Mouse (Mus musculus): ENCODE results near the gene Spag8.

Spag8 gene

DNA sequence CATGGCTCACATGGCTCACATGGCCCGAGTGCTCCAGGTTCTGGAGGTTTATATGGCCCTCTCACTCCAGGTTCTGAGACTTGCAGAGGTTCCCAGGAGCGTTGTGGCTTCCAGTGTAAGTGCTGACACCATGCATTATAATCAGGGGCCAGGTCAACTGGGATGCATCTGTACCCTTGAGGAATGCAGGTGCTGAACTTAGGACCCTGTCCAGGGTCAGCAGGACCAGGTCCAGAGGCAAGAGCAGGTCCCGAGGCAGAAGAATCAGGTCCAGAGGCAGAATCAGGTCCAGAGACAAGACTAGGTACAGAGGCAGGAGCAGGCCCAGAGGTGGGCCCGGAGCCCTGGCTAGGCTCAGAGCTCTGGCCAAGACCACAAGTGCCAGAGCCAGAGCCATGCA lies 668 bp downstream of the Spag8 start:
- DNase-seq (ENCODE audit: low spot score): no peak

DNA sequence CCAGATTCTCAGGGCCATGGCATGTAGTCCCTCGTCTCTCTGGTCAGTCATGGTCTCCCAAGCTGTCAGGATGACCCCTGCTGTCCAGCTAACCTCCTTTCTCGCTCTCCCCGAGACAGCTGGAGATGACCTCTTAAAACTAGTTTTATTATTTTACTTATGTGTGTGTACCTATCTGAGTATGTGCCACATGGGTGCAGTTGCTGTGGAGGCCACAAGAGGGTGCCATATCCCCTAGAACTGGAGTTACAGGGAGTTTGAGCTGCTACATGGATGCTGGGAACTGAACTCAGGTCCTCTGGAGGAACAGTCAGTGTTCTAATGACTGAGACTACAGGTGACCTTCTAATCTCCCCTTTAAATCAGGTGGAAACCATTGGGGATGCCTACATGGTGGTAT lies 3.6 kb downstream of the Spag8 start:
- DNase-seq (ENCODE audit: low spot score): no peak

DNA sequence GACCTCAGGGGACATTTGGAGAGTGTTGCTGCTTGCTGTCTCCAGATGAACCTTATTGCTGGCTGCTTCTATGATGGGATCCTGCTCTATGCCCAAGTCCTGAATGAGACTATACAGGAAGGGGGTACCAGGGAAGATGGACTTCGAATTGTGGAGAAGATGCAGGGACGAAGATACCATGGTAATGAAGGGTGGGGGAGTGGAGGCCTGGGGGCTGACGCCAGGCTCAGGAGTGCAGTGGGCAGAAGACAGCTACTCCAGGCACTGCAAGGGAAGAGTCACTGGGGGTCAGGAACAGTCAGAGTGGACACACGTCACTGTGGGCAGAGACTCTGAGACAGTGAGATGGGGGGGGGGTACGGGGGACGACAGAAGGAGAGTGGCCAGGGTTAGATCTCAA lies 12.9 kb downstream of the Spag8 start:
- no peak for DNase-seq (ENCODE audit: low spot score)

DNA sequence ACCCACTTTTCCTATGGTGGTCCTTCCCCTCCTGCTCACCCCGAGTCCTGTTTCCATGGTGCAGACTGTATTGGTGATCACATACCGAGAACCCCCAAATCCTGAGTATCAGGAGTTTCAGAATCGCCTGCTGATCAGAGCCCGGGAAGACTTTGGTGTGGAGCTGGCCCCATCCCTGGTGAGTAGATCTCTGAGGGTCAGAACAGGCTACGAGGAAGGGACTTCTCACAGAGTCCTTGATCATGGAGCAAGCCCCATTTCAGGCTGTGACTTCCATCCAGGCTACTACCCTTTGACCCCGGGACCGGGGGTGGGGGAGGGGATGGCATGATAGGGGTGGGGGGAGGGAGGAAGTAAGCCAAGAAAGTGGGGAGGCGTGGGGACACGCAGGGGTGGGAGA lies 13.3 kb downstream of the Spag8 start:
- DNase-seq (ENCODE audit: low spot score): no peak

DNA sequence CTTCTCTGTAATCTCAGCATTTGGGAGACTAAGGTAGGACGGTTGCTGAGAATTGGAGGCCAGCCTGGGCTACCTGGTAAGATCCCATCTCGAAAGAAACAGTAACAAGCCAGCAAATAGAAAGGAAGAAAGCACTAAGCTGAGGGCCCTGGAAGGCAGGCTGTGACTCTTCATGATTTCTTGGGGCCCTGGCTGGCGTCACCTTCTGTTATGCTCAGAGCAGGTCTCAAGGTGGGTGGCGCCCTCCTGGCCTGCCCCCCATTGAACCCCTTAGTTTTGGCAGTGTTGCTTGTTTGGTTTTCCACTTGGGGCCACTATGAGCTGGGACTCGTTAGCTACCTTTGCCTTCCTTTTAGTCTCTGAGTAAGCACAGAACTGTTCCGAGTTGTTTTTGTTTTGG lies 16.6 kb downstream of the Spag8 start:
- DNase-seq (ENCODE audit: low spot score): no peak

DNA sequence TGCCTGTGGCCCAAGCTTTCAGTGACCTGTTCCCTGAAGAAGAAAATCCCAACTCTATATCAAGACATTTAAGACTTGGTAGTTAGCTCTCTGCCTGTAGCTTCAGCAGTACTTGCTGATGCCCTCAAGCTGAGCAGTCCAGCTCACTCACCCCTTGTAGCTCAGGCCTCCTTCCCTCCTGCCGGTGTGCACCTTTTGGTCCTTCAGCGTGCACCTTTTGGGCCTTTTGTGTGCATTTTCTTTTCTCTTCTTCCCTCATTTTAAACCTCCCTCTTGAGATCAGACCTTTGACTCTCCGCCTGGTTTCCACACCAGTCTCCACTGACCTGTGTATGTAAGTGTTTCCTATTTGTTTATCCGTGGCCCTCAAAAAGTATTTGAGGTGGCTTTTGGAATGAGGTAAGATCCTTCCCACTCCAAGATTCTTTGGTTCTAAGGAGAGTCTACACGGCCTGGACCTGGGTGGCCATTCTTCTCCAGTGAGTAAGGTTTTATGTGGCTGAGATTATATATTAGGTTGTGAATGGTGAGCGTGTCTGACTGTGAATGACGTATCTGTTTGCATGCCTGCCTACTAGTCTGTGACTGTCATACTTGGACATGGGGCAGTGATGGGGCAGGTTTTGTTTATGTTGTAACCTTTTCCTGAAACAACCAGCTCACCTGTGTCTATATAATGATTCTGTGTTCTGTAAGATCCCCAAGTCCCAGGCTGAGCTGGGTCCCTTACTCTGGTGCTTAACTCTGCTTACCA lies 18.6 kb downstream of the Spag8 start:
- no peak for DNase-seq (ENCODE audit: low spot score)

DNA sequence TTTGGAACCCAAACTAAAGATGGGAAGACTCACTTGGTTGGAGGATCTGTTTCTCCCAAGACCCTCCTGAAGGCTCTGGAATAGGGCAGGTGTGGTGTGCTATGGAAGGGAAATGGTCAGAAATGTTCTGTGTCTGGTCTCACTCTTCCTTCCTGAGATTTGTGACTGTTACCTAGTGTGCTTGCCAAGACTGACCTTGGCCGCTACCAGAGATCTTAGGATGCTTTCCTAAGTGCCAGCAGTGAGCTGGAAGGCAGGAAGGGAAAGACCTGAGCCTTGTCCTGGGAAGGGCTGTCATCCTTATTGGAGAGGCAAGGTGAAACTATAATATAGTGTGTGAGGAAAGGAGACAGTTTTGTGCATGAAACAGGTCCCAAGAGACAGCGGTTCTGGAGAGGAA lies 19.7 kb downstream of the Spag8 start:
- no peak for DNase-seq (ENCODE audit: low spot score)

DNA sequence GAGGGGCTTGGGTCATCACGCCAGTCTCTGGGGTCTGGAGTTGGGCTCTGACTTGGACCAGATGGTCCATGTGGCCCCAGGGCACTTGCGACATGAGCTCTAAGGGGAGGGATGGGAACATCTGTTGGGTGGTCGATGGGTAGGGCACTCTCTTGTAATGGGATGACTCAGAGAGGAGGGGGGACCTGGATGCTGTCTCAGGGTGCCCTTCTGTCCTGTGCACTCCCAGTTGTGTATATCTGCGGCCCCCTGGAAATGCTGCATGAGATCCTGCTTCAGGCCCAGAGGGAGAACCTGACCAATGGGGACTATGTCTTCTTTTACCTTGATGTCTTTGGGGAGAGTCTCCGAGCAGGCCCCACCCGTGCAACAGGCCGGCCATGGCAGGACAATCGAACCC lies 20.1 kb downstream of the Spag8 start:
- DNase-seq (ENCODE audit: low spot score): no peak

DNA sequence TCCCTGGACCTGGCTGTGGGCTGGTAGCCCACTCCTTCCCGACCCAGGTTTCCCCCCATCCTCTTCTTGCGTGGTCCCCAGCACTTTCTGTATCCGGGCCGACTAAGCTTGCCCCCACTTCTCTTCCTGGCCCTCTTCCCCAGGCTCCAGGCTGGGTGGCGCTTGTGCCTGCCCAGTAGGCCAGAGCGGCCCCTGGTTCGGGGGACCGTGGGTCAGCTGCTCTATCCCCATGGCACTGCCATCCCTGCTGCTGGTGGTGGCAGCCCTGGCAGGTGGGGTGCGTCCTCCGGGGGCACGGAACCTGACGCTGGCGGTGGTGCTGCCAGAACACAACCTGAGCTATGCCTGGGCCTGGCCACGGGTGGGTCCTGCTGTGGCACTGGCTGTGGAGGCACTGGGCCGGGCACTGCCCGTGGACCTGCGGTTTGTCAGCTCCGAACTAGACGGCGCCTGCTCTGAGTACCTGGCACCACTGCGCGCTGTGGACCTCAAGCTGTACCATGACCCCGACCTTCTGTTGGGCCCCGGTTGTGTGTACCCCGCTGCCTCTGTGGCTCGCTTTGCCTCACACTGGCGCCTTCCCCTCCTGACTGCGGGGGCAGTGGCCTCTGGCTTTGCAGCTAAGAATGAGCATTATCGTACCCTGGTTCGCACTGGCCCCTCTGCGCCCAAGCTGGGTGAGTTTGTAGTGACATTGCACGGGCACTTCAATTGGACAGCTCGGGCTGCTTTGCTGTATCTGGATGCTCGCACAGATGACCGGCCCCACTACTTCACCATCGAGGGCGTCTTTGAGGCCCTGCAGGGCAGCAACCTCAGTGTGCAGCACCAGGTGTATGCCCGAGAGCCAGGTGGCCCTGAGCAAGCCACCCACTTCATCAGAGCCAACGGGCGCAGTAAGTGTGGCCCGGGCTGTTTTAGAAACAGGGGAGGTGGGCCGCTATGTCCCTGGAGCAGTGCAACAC lies 21.2 kb downstream of the Spag8 start:
- peak; percentile 43 for DNase-seq (ENCODE audit: low spot score)

DNA sequence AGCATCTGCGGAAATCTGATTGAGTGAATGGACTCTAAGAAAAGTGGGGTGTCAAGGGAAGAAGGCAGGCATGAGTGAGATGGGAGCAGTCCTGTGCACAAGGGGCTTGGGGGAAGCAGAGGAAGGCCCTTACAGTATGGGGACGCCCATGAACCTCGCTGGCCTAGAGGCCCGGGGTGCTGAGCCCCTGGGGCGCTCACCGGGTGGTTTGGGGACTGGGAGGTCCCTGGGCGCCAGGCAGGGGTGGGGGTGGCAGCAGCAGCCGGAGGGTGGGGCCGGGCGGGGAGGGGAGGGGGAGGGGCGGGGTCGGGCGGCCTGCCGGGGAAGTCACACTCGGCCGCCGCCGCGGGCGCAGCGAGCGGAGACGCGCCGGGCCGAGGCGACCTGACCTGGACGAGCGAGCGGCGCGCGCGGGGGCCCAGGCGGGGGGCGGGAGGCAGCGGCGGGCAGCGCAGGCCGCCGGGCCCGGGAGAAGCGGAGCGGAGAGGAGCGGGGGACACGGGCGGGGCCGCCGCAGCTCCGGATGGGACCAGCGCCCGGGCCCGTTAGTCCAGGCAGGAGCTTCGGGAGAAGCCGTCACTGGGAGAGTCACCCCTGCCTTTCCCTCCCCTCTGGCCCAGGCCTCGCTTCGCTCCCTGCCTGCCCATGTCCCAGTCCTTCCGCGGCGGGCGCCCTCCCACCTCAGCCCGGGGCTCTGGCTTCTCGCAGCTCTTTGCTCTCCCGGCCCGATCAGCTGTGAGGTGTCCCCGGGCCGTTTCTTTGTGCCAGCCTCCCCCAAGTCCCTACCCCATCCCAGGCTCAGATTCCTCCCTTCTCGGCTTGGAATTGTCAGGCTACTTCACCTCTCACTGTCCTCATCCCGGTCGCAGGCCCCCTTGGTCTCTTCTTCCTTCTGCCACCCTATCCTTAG lies 22.1 kb downstream of the Spag8 start, which contains the start of gene Npr2:
Gene Npr2, plus strand, starts transcription at position 890 of the 910 bp plus-strand sequence.
- peak; percentile 80 for DNase-seq (ENCODE audit: low spot score)

DNA sequence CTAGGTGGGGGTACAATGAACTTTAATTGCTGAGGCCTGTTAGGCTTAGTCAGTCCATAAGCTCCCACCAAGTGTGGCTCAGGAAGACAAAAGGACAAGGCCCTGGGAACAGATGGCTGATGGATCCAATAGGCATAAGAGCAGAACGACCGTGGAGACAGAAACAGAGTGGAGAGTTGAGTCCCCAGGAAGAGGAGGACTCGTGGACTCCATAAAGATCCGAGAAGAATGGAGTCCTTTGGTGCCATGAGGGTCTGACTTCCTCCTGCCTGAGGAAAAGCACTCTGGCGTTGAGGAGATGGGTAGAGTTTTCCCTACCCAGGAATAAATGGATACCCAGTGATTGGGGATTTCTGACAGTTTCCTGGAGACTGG lies 22.7 kb downstream of the Spag8 start:
- no peak for DNase-seq (ENCODE audit: low spot score)

DNA sequence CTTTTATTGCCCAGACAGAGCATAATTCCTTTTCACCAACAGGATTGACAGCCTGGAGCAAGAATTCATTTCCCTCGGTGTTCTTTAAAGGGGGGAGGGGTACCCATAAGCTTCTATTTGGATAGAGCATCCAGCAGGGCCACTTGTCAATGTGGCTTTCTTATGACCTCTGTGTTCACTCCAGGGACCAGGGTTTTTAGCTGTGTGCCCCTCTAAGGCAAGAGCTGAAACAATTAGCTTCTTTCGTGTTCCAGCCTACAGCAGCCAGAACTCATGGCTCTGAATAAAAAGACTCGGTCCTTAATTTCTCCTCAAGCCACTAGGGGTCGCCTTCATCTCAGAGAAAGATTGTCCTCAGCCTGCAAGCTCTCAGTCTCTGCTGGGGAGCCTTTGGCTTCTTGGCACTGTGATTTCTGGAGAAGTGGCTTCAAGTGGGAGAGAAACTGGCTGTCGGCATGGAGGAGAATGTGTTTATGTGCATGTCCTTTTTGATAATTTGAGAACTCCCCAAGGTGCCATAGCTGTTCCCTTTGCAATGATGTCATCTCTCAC lies 23.3 kb downstream of the Spag8 start:
- DNase-seq (ENCODE audit: low spot score): peak; percentile 47

DNA sequence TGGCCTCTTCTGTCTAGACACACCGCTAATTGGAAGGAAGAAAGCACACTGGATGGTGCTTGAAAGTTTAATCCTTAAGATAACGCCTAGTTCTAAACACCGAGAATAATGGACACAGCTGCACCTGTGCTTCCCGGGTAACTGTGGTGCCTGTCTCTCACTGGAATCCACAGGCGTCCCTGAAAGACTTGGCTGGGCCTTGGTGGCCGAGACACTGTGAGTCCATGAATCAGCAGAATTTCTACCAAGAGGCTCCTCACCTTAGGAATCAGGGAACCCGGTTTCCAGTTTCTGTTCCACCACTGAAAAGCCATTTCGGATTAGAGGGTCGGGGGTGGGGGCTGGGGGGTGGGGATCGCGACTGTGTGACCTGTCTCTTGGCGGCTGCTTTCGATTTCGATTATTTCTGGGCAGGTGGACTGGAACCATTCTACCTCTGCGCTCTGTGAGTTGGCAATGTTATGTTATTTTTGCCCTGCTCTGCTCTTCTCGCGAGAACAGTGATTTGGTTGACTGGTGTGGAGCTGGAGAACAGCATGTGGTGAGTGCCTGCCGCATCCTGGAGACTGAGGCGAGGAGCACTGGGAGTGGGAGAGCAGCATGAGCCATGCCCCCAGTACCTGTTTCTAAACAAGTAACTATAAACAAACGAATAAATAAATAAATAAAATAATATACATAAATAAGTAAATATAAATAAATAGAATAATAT lies 24.1 kb downstream of the Spag8 start:
- DNase-seq (ENCODE audit: low spot score): no peak

DNA sequence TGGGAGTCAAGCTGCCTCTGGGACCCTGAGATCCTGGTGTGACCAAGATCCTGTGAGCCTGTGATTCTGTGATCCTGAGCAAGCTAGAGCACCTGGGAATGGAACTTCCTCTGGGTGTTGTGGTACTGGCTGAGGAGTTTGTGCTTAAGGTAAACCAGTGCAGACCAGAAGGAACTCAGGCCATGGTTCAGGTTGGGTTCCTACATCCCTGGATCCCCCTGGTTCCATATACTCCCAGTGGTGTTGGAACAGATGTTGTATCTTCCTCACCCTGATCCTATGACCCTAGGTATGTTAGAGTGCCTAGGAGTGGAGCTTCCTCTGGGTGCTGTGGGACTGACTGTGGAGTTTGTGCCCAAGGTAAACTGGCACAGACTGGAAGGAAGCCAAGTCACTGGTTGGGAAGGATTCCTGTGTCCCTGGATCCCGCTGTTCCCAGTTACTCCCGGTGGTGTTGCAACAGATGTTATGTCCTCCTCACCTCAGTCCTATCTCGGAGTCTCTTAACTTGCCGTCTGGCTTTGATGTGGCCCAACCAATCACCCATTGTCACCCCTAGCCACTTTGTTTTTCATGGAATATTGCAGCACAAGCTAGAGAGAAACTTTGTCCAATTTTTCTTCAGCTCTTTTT lies 33.1 kb downstream of the Spag8 start:
- DNase-seq (ENCODE audit: low spot score): no peak

DNA sequence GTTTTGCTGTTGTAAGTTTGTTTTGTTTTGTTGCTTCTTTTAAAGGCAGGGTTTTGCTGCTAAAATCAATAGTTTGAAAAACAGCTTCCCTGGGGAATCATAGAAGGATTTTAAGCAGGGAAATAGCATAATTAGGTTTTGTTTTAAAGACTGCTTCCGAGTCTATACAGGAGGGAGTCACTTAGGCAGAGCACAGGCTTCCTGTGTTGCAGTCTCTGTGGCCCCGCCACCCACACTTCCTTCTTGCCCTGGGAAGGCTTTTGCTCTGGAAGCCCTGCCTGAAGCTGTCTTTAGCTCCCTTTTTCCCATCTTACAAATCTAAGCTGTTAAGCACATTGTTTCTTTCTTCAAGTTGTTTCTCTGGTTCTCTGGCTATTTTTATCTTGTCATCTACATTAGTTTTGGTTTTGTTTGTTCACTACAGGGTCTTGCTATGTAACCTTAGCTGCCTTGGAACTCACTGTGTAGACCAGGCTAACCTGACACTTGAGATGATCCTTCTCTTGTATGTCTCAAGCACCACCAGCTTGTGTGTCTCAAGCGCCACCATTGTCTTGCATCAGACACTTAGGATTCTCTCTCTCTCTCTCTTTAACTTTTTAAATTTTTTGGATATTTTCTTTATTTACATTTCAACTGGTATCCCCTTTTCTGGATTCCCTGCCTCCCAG lies 40.2 kb downstream of the Spag8 start:
- DNase-seq (ENCODE audit: low spot score): no peak

DNA sequence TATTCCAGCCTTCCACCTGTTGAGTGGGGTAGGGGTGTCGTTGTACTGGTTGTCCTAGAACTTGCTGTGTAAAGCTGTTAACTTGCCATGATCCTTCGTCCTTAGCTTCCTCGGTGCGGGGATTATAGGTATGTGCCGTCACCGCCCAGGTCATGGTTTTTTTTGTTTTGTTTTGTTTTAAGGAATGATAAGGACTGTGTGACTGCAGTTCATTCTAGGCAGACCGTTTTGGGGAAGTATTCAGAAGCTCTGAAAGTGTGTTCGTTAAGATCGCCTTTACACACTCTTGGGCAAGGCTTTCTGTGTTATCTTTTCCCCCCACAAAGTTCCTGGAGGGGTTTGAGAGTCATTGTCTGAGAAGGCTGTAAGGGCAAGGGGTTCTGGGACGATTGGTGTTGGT lies 40.9 kb downstream of the Spag8 start:
- DNase-seq (ENCODE audit: low spot score): no peak

DNA sequence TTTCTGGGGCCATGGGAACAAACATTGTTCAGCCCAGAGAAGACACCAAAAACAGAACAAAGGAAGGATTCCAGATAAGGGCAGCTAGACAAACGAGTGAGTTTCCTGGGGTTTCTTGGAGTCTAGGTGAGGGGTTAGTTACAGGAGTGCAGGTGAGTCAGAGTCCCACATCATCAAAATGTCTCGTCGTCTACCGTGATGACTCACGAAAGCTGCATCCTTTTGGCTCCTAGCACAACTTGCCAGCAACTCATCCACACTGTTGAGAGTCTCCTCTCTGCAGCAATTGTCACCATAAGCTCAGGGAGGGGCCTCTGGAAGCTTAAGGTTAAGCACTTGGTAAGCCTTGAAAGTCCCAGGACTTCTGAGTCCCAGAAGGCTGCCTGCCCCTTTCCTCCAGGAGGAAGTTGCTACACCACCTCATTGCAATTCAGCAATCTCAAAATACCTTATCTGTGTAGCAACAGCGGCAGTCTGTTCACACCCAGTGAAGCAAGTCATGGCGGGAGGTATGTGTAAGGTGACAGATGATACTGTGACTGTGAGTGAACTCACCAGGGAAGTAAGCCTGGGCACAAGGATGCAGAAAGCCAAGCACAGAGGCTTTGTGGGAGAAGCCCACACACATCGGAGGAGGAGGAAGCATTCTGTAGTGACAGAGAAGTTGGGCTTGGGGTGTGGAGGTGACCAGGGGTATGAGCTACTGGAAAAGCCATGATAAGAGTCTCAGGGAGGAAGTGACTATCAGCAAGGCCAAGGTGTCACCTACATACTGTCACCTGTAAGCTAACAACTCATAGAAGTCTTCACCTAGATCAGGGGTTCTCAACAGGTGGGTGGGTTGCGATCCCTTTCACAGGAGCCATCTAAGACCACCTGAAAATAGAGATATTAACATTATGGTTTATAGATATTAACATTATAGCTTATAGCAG lies 48.4 kb downstream of the Spag8 start:
- DNase-seq (ENCODE audit: low spot score): no peak

DNA sequence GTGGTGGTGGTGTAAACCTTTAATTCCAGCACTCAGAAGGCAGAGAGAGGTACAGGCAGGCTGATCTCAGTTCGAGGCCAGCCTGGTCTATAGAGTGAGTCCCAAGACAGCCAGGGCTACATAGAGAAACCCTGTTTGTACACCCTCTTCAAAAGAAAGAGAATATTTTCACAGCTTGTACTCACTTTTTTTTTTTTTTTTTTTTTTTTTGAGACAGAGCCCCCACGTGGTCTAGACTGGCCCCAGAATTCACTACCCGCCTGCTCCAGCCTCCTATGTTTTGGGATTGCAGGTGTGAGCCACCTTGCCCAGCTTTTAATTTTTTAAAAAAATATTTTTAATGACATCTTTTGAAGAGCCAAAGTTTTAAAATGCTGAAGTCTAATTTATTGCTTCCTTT lies 49.3 kb downstream of the Spag8 start:
- DNase-seq (ENCODE audit: low spot score): no peak

Data from ovary, postnatal 36 days (tissue).